Mouse (Mus musculus) heart, embryonic 10.5 days (tissue): ENCODE measurements around the gene Itga3. TPM values are rescaled to one million over a fixed set of nuclear protein-coding genes. Genes with fewer than 3 reads are reported as not detected.

Experiments used
- DNase-seq: peaks from one replicate; pipeline ENCODE4 v3.0.0-alpha.2; 2017; ENCODE audit warnings: low spot score
- H3K27ac ChIP-seq: fragments of 300-500 bp; sonication (generic); 2 replicates; pipeline ENCODE4 v1.5.1; 2016; ENCODE audit warnings: mild to moderate bottlenecking
- H3K27me3 ChIP-seq: fragments of 300-500 bp; sonication (generic); 2 replicates; pipeline ENCODE4 v1.6.1; 2016; ENCODE audit warnings: mild to moderate bottlenecking; ENCODE audit not compliant: poor library complexity, insufficient read depth, severe bottlenecking
- H3K36me3 ChIP-seq: fragments of 300-500 bp; sonication (generic); 2 replicates; pipeline ENCODE4 v1.6.1; 2016; ENCODE audit warnings: mild to moderate bottlenecking, moderate library complexity
- H3K4me1 ChIP-seq: fragments of 300-500 bp; sonication (generic); 2 replicates; pipeline ENCODE4 v1.6.1; 2016; ENCODE audit warnings: mild to moderate bottlenecking
- H3K4me3 ChIP-seq: fragments of 300-500 bp; sonication (generic); 2 replicates; pipeline ENCODE4 v1.5.1; 2016; ENCODE audit warnings: mild to moderate bottlenecking, moderate library complexity
- H3K9me3 ChIP-seq: fragments of 300-500 bp; sonication (generic); 2 replicates; pipeline ENCODE4 v1.6.1; 2016; ENCODE audit warnings: mild to moderate bottlenecking, moderate library complexity
- WGBS: fragments of 180-500 bp; shearing (Covaris S2); methylation state at CpG from one replicate; pipeline ENCODE4 v1.1.7; 2016; 5-methylcytosine and 5-hydroxymethylcytosine counted together
- polyA plus RNA-seq: library from polyadenylated mRNA; unstranded; fragments of >200 nt; fragmentation: Nextera tagmentation; extraction: Ambion mirVana; gene quantifications from 2 replicates; pipeline ENCODE4 v1.2.1, GENCODE M21; 2016

Itga3 gene
- polyA plus RNA-seq, 1 experiment from 2014 or later: 13.8 TPM

GRCm38 (mm10) chr11:95074694-95075093, 1.9 kb downstream of the Itga3 start:
- no peak overlapping the region for H3K27ac ChIP-seq
- H3K27me3 ChIP-seq: peaks cover 47% of the 10 kb centered on the region
- H3K36me3 ChIP-seq: no peaks in the 10 kb centered on the region
- H3K4me1 ChIP-seq: peaks cover 86% of the 10 kb centered on the region
- DNase-seq: no peak
- WGBS: 61% methylated on average over 4 of the region's 4 CpGs
- no peaks in the 10 kb centered on the region for H3K9me3 ChIP-seq
- H3K4me3 ChIP-seq: peak overlapping the region; percentile 73; the same call in 1 of the 2 replicates

- H3K4me1 ChIP-seq: peaks cover 86% of the 10 kb centered on the region
- no peaks in the 10 kb centered on the region for H3K36me3 ChIP-seq
- DNase-seq: no peak
- no peaks in the 10 kb centered on the region for H3K9me3 ChIP-seq
- no peak overlapping the region for H3K27ac ChIP-seq
- no peak overlapping the region for H3K4me3 ChIP-seq
- H3K27me3 ChIP-seq: peaks cover 42% of the 10 kb centered on the region
- 81% methylated on average over 4 of the region's 4 CpGs for WGBS
Measured at GRCm38 (mm10) chr11:95073835-95074234, 2.8 kb downstream of the Itga3 start.

DNA sequence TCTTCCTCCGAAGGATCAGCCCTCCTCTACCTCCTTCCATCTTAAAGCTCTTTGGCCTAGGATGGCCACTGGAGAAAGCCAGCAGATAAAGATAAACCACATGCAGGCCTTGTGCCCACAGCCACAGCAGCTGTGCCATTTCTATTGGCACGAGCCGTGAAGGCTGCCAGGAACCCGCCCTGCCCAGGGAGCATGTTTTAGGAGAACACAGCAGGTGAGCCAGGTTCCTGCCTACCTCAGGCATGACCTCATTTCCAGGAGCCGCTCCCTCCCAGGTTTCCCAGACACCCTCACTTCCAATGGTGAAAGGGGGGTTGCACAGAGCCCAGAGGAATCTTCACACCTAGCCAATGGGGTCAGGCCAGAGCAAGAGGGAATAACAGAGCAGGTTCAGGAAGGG, 3.8 kb downstream of the Itga3 start:
- Histone ChIP-seq H3K36me3 (no peaks in the 10 kb centered on the region), H3K4me3 (no peak overlapping the region), H3K9me3 (no peaks in the 10 kb centered on the region), H3K4me1 (peaks cover 86% of the 10 kb centered on the region), H3K27me3 (peaks cover 31% of the 10 kb centered on the region), H3K27ac (peak overlapping the region; percentile 85; the same call in 1 of the 2 replicates)
- 71% methylated on average over 5 of the region's 5 CpGs for WGBS
- DNase-seq: no peak

DNA sequence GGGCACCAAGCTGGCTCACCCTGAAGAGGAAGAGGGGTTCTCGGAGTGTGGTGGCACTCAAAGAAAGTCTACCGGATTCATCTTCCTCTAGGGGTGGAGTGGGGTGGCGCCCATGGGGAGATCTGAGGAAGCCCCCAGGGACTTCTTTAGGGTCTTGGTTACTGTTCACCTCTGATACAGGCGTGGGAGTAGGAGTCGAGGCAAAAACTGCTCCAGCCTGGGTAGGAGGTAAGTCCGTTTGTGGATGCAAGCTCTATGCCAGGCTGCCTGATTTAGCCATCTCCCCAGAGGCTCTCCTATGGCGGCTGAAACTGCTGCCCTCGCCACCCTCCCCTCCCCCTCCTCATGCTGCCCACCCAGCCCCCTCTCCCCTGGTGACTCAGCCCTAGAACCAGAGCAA, 4.5 kb downstream of the Itga3 start:
- WGBS: 67% methylated on average over 8 of the region's 8 CpGs
- Histone ChIP-seq H3K27me3 (peaks cover 25% of the 10 kb centered on the region), H3K27ac (peak overlapping the region; percentile 85), H3K36me3 (peaks cover 3% of the 10 kb centered on the region; the same call in 1 of the 2 replicates), H3K4me3 (no peak overlapping the region), H3K9me3 (no peaks in the 10 kb centered on the region), H3K4me1 (peaks cover 85% of the 10 kb centered on the region)
- no peak for DNase-seq

DNA sequence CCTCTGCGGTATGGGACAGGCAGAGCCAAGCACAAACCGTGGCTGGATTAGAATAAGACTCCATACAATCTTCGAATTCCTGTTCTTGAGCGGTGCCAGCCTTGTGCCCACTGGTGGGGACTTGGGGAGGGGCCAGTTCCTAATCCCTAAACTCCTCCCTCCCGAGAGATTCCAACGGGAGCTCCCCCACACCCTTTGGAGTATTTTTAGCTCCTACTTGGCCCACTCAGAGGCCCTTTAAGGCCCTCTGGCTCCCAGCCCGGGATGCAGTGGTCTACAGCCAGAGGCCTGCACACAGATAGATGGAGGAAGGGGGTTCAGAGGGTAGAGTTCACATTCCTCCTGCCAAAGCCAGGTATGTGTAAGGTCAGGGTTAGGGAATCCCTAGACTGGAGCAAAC, 5.3 kb downstream of the Itga3 start:
- Histone ChIP-seq H3K27me3 (peaks cover 18% of the 10 kb centered on the region), H3K27ac (peak overlapping the region; percentile 85), H3K9me3 (no peaks in the 10 kb centered on the region), H3K4me3 (peak overlapping the region; percentile 32), H3K36me3 (peaks cover 3% of the 10 kb centered on the region; the same call in 1 of the 2 replicates), H3K4me1 (peaks cover 78% of the 10 kb centered on the region)
- WGBS: 31% methylated on average over 7 of the region's 7 CpGs
- DNase-seq: no peak

- no peak for DNase-seq
- WGBS: 56% methylated on average over 8 of the region's 8 CpGs
- H3K27ac ChIP-seq: peak overlapping the region; percentile 85
Measured at GRCm38 (mm10) chr11:95070140-95071107, 6.2 kb downstream of the Itga3 start.

DNA sequence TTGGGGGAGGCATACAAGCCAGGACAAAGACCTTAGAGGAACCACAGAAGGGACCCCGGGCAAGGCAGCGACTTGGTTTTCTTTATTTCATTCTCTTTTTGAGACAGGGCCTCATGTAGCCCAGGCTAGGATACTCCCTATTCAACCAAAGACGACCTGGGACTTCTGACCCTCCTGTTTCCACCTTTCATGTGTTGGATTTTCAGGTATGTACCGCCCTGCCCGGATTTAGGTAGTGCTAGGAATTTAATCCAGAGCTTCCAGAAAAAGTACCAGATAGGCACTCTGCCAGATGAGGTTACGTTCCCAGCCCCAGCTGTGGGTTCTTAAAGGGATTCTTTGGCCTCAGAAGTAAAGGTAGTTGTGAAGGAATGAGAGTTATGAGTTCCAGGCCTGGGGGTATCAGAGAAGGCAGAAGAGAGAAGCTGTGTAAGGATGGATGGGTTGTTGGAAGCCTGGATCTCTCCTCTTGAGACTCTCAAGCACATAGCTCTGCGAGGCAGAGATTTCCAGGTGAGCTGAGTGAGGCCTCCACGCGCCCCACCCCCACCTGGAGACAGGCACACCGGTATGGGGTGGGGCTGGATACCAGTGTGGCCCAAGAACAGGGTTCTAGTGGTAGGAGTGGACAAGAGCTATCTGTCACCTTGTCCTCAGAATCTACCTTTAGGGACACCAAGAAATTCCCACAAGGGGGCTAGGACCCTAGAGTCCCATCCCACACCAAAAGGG, 7.2 kb downstream of the Itga3 start:
- H3K9me3 ChIP-seq: no peaks in the 10 kb centered on the region
- no peak for DNase-seq
- H3K27me3 ChIP-seq: peaks cover under 1% of the 10 kb centered on the region
- no peak overlapping the region for H3K4me3 ChIP-seq
- H3K4me1 ChIP-seq: peaks cover 60% of the 10 kb centered on the region
- 79% methylated on average over 10 of the region's 10 CpGs for WGBS
- peaks cover 12% of the 10 kb centered on the region for H3K36me3 ChIP-seq
- peak overlapping the region; percentile 85 for H3K27ac ChIP-seq

More at GRCm38 (mm10) chr11:95070140-95071107, 6.2 kb downstream of the Itga3 start:
- Histone ChIP-seq H3K4me1 (peaks cover 70% of the 10 kb centered on the region), H3K36me3 (peaks cover 9% of the 10 kb centered on the region), H3K4me3 (no peak overlapping the region; the same call in 1 of the 2 replicates), H3K27me3 (peaks cover 11% of the 10 kb centered on the region), H3K9me3 (no peaks in the 10 kb centered on the region)

- DNase-seq: no peak
- WGBS: 37% methylated on average over 19 of the region's 19 CpGs
- Histone ChIP-seq H3K4me3 (no peak overlapping the region), H3K27ac (no peak overlapping the region), H3K36me3 (peaks cover 83% of the 10 kb centered on the region), H3K4me1 (peaks cover 13% of the 10 kb centered on the region), H3K27me3 (peaks cover 24% of the 10 kb centered on the region), H3K9me3 (no peaks in the 10 kb centered on the region)
Measured at GRCm38 (mm10) chr11:95056768-95057501, 19.7 kb downstream of the Itga3 start.

DNA sequence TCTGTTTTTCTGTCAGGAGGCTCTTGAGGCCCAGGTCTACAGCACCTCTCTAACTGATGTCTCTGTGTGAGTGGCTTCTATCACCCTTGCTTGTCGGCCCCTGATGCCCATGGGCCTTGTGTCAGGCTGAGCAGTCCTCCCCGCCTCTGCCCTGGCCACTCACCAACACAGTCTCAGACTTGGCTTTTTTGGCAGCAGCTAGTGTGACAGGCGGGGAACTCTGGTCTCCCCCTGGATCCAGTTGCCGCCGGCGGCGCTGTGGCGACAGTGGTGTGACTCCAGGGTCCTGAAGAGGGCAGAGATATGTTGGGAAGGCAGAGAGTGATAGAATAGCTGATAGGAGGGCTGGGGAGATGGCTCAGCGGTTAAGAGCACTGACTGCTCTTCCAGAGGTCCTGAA, 23.5 kb downstream of the Itga3 start:
- Histone ChIP-seq H3K4me3 (no peak overlapping the region), H3K9me3 (no peaks in the 10 kb centered on the region), H3K27me3 (peaks cover 21% of the 10 kb centered on the region), H3K4me1 (peaks cover 13% of the 10 kb centered on the region), H3K36me3 (peaks cover 64% of the 10 kb centered on the region), H3K27ac (no peak overlapping the region)
- 48% methylated on average over 9 of the region's 9 CpGs for WGBS
- no peak for DNase-seq

GRCm38 (mm10) chr11:95046980-95047680, 29.5 kb downstream of the Itga3 start:
- no peaks in the 10 kb centered on the region for H3K9me3 ChIP-seq
- no peak overlapping the region for H3K27ac ChIP-seq
- H3K27me3 ChIP-seq: peaks cover 28% of the 10 kb centered on the region
- H3K4me3 ChIP-seq: no peak overlapping the region
- 54% methylated on average over 9 of the region's 9 CpGs for WGBS
- peaks cover 8% of the 10 kb centered on the region; the same call in 1 of the 2 replicates for H3K4me1 ChIP-seq
- no peak for DNase-seq
- peaks cover 39% of the 10 kb centered on the region for H3K36me3 ChIP-seq

GRCm38 (mm10) chr11:95044185-95044870, 32.3 kb downstream of the Itga3 start:
- 52% methylated on average over 13 of the region's 13 CpGs for WGBS
- DNase-seq: no peak
- Histone ChIP-seq H3K27me3 (peaks cover 28% of the 10 kb centered on the region), H3K9me3 (no peaks in the 10 kb centered on the region), H3K36me3 (peaks cover 24% of the 10 kb centered on the region), H3K4me3 (no peak overlapping the region), H3K27ac (no peak overlapping the region), H3K4me1 (peaks cover 25% of the 10 kb centered on the region)
